Mouse (Mus musculus): ENCODE measurements at regions not wholly inside any gene's neighbourhood (a gene's known extent, or its start where the extent isn't known, plus 50 kb on each side); places are given as distances from the start of the nearest gene placed in this dataset.
A peak's percentile ranks its signal among the peaks of the same experiment; 100 is the strongest.

- H3K36me3 ChIP-seq (ENCODE audit: insufficient read depth, low read length), result no peaks in the 10 kb centered on the region
- WGBS, result 42% methylated on average over 5 of the region's 5 CpGs
- H3K4me2 ChIP-seq (replicated peaks; ENCODE audit: low read depth, low read length), result no peak overlapping the region
- no peak overlapping the region for H3K9ac ChIP-seq (replicated peaks; ENCODE audit: low read length)
- H3K4me1 ChIP-seq (ENCODE audit: insufficient read depth, low read length), result peaks cover 17% of the 10 kb centered on the region; the same call in 1 of the 2 replicates
- H3K4me3 ChIP-seq (ENCODE audit: low read length), result no peak overlapping the region
- H3K9me3 ChIP-seq (ENCODE audit: low read length), result no peaks in the 10 kb centered on the region
- no peak for ATAC-seq (ENCODE audit: low FRiP score, low TSS enrichment)
- H3K27ac ChIP-seq (ENCODE audit: low read length), result peak overlapping the region; percentile 10; the same call in 1 of the 2 replicates
- no peaks in the 10 kb centered on the region for H3K27me3 ChIP-seq (ENCODE audit: insufficient read depth, low read length)
These were observed 75.3 kb upstream of the Spdye4c start for GRCm38 (mm10) chr2:128515701-128516100.

DNA sequence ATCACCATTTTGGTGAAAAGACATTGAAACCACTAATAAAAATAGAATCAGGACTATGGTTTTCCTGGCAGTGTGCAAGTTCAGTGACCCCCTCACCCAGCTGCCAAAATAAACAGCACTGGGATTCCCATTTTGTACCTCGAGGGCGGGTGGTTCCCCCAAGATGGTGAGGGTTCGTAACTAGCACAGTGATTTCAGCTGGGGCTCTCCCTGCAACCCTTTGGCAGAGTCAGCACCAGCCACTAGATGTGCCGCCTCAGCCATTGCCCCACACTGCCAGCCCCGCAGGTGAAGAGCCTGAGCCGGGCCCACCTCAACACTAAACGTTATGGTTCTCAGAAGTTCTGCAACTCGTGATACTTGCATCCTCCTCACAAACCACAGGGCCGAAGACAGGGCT, 74.3 kb upstream of the Spdye4c start:
- Histone ChIP-seq H3K9ac (replicated peaks; ENCODE audit: low read length) (no peak overlapping the region), H3K4me3 (ENCODE audit: low read length) (no peak overlapping the region), H3K27ac (ENCODE audit: low read length) (no peak overlapping the region), H3K27me3 (ENCODE audit: insufficient read depth, low read length) (no peaks in the 10 kb centered on the region), H3K9me3 (ENCODE audit: low read length) (no peaks in the 10 kb centered on the region), H3K36me3 (ENCODE audit: insufficient read depth, low read length) (no peaks in the 10 kb centered on the region), H3K4me2 (replicated peaks; ENCODE audit: low read depth, low read length) (no peak overlapping the region), H3K4me1 (ENCODE audit: insufficient read depth, low read length) (peaks cover 17% of the 10 kb centered on the region; the same call in 1 of the 2 replicates)
- WGBS, result 77% methylated on average over 9 of the region's 9 CpGs
- no peak for ATAC-seq (ENCODE audit: low FRiP score, low TSS enrichment)

GRCm38 (mm10) chr2:128518142-128518541, 72.9 kb upstream of the Spdye4c start:
- H3K9ac ChIP-seq (replicated peaks; ENCODE audit: low read length), result no peak overlapping the region
- no peaks in the 10 kb centered on the region for H3K36me3 ChIP-seq (ENCODE audit: insufficient read depth, low read length)
- no peak for ATAC-seq (ENCODE audit: low FRiP score, low TSS enrichment)
- 86% methylated on average over 3 of the region's 3 CpGs for WGBS
- H3K9me3 ChIP-seq (ENCODE audit: low read length), result no peaks in the 10 kb centered on the region
- no peak overlapping the region for H3K4me3 ChIP-seq (ENCODE audit: low read length)
- H3K4me2 ChIP-seq (replicated peaks; ENCODE audit: low read depth, low read length), result no peak overlapping the region
- no peak overlapping the region for H3K27ac ChIP-seq (ENCODE audit: low read length)
- no peaks in the 10 kb centered on the region for H3K27me3 ChIP-seq (ENCODE audit: insufficient read depth, low read length)
- H3K4me1 ChIP-seq (ENCODE audit: insufficient read depth, low read length), result peaks cover 15% of the 10 kb centered on the region; the same call in 1 of the 2 replicates

DNA sequence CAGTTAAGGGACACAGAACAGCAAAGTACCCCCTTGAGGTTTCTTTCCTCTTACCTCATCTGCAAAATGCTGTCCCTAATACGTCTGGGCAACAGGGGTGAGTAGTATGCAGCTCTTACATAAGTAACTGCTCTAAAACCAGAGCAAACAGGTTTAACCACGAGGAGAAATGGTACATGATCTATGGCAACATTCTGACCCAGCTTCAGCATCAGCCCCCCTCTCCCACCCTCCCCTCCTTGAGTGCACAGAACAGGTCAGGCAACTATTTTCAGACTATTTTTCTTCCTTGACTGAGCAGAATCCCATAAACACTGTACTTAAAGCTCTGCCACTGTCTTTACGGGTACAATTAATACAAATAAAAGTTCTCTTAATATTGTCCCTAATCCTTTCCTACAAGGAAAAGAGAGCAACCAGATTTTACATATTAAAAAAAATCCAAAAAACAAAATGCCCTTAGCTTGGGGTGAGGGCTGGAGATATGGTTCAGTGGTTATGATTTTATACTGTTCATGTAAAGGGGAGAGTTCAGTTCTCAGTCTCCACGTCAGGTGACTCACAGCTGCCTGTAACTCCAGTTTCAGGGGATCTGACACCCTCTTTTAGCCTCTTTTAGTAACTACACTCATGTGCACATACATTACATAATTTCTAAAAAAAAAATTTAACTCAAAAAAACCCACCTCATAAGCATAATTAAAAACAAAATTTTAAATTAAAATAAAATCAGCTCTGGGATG, 69.1 kb upstream of the Spdye4c start:
- Histone ChIP-seq H3K4me1 (ENCODE audit: insufficient read depth, low read length) (peaks cover 3% of the 10 kb centered on the region; the same call in 1 of the 2 replicates), H3K9ac (replicated peaks; ENCODE audit: low read length) (no peak overlapping the region), H3K27ac (ENCODE audit: low read length) (peak overlapping the region; percentile 36; the same call in 1 of the 2 replicates), H3K36me3 (ENCODE audit: insufficient read depth, low read length) (no peaks in the 10 kb centered on the region), H3K4me3 (ENCODE audit: low read length) (no peak overlapping the region), H3K27me3 (ENCODE audit: insufficient read depth, low read length) (no peaks in the 10 kb centered on the region), H3K9me3 (ENCODE audit: low read length) (no peaks in the 10 kb centered on the region), H3K4me2 (replicated peaks; ENCODE audit: low read depth, low read length) (no peak overlapping the region)
- WGBS, result 23% methylated on average over 4 of the region's 4 CpGs
- ATAC-seq (ENCODE audit: low FRiP score, low TSS enrichment), result peak; percentile 84

- H3K4me3 ChIP-seq (ENCODE audit: low read length), result no peak overlapping the region
- no peak overlapping the region for H3K27ac ChIP-seq (ENCODE audit: low read length)
- ATAC-seq (ENCODE audit: low FRiP score, low TSS enrichment), result no peak
- peaks cover 3% of the 10 kb centered on the region; the same call in 1 of the 2 replicates for H3K4me1 ChIP-seq (ENCODE audit: insufficient read depth, low read length)
- no peaks in the 10 kb centered on the region for H3K36me3 ChIP-seq (ENCODE audit: insufficient read depth, low read length)
- no peaks in the 10 kb centered on the region for H3K9me3 ChIP-seq (ENCODE audit: low read length)
- H3K9ac ChIP-seq (replicated peaks; ENCODE audit: low read length), result no peak overlapping the region
- 76% methylated on average over 4 of the region's 4 CpGs for WGBS
- no peak overlapping the region for H3K4me2 ChIP-seq (replicated peaks; ENCODE audit: low read depth, low read length)
- H3K27me3 ChIP-seq (ENCODE audit: insufficient read depth, low read length), result no peaks in the 10 kb centered on the region
These were observed 67.4 kb upstream of the Spdye4c start for GRCm38 (mm10) chr2:128523425-128524108.

GRCm38 (mm10) chr2:128526100-128526499, 64.9 kb upstream of the Spdye4c start:
- Histone ChIP-seq H3K9ac (replicated peaks; ENCODE audit: low read length) (no peak overlapping the region), H3K36me3 (ENCODE audit: insufficient read depth, low read length) (no peaks in the 10 kb centered on the region), H3K27ac (ENCODE audit: low read length) (no peak overlapping the region), H3K27me3 (ENCODE audit: insufficient read depth, low read length) (no peaks in the 10 kb centered on the region), H3K4me3 (ENCODE audit: low read length) (no peak overlapping the region), H3K4me2 (replicated peaks; ENCODE audit: low read depth, low read length) (no peak overlapping the region), H3K4me1 (ENCODE audit: insufficient read depth, low read length) (peaks cover 3% of the 10 kb centered on the region; the same call in 1 of the 2 replicates), H3K9me3 (ENCODE audit: low read length) (no peaks in the 10 kb centered on the region)
- no peak for ATAC-seq (ENCODE audit: low FRiP score, low TSS enrichment)
- WGBS, result 65% methylated on average over 2 of the region's 2 CpGs

DNA sequence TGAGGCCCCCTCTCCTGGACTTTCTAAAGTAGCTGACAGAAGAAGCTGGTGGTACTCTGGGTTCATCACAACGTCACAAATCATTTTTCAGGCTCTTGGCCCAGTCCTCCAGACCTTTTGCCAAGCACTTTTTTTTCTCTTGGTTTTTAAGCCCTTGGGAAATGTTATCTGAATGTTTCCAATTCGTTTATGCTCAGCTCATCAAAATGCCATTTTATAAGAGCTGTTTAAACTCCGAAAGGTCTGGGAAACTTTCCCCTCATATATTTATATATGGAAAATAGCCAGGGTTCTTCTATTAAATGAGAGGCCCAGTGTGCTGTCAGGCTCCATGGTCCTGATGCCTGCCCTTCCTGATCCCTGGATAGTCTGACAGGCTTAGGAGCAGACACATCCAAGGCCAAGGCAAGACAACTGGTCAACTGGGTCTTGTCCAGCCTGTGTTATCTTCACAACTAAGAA, 64.1 kb upstream of the Spdye4c start:
- Histone ChIP-seq H3K36me3 (ENCODE audit: insufficient read depth, low read length) (no peaks in the 10 kb centered on the region), H3K27me3 (ENCODE audit: insufficient read depth, low read length) (no peaks in the 10 kb centered on the region), H3K9me3 (ENCODE audit: low read length) (no peaks in the 10 kb centered on the region), H3K4me1 (ENCODE audit: insufficient read depth, low read length) (peaks cover 3% of the 10 kb centered on the region; the same call in 1 of the 2 replicates), H3K4me3 (ENCODE audit: low read length) (no peak overlapping the region), H3K4me2 (replicated peaks; ENCODE audit: low read depth, low read length) (no peak overlapping the region), H3K9ac (replicated peaks; ENCODE audit: low read length) (no peak overlapping the region), H3K27ac (ENCODE audit: low read length) (peak overlapping the region; percentile 9; the same call in 1 of the 2 replicates)
- no peak for ATAC-seq (ENCODE audit: low FRiP score, low TSS enrichment)
- 58% methylated on average over 3 of the region's 3 CpGs for WGBS

- no peaks in the 10 kb centered on the region for H3K4me1 ChIP-seq (ENCODE audit: insufficient read depth, low read length)
- 83% methylated on average over 3 of the region's 3 CpGs for WGBS
- H3K9ac ChIP-seq (replicated peaks; ENCODE audit: low read length), result no peak overlapping the region
- no peak for ATAC-seq (ENCODE audit: low FRiP score, low TSS enrichment)
- H3K36me3 ChIP-seq (ENCODE audit: insufficient read depth, low read length), result no peaks in the 10 kb centered on the region
- H3K27me3 ChIP-seq (ENCODE audit: insufficient read depth, low read length), result no peaks in the 10 kb centered on the region
- no peak overlapping the region for H3K4me2 ChIP-seq (replicated peaks; ENCODE audit: low read depth, low read length)
- no peak overlapping the region for H3K27ac ChIP-seq (ENCODE audit: low read length)
- peaks cover 5% of the 10 kb centered on the region; the same call in 1 of the 2 replicates for H3K9me3 ChIP-seq (ENCODE audit: low read length)
- no peak overlapping the region for H3K4me3 ChIP-seq (ENCODE audit: low read length)
These were observed 54.7 kb upstream of the Spdye4c start for GRCm38 (mm10) chr2:128536294-128536693.

DNA sequence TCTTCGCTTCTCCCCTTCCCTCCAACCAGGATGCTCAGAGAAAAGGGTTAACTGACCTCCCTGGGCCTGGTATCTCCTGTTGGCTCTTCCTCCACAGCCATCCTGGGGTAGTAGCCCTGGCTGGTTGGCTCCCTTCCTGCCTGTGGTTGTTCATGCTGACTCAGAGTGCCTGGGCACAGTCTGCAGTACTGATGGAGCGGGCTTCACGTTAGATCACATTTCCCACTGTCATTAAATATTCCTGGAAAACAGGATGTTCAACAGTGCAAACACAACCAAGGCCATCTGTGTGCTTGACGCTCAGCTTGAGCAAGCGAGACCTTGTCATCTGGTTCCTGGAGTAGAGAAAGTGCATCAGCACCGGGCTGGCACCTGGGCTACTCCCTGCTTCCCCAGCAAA, 53.6 kb upstream of the Spdye4c start:
- no peak overlapping the region for H3K4me3 ChIP-seq (ENCODE audit: low read length)
- no peak for ATAC-seq (ENCODE audit: low FRiP score, low TSS enrichment)
- no peak overlapping the region for H3K9ac ChIP-seq (replicated peaks; ENCODE audit: low read length)
- no peak overlapping the region for H3K4me2 ChIP-seq (replicated peaks; ENCODE audit: low read depth, low read length)
- no peaks in the 10 kb centered on the region for H3K4me1 ChIP-seq (ENCODE audit: insufficient read depth, low read length)
- H3K36me3 ChIP-seq (ENCODE audit: insufficient read depth, low read length), result no peaks in the 10 kb centered on the region
- H3K27ac ChIP-seq (ENCODE audit: low read length), result no peak overlapping the region
- no peaks in the 10 kb centered on the region for H3K27me3 ChIP-seq (ENCODE audit: insufficient read depth, low read length)
- 60% methylated on average over 6 of the region's 6 CpGs for WGBS
- H3K9me3 ChIP-seq (ENCODE audit: low read length), result peaks cover 5% of the 10 kb centered on the region; the same call in 1 of the 2 replicates

GRCm38 (mm10) chr2:128538736-128539135, 52.3 kb upstream of the Spdye4c start:
- WGBS, result 89% methylated on average over 8 of the region's 8 CpGs
- Histone ChIP-seq H3K27ac (ENCODE audit: low read length) (no peak overlapping the region), H3K4me1 (ENCODE audit: insufficient read depth, low read length) (no peaks in the 10 kb centered on the region), H3K36me3 (ENCODE audit: insufficient read depth, low read length) (no peaks in the 10 kb centered on the region), H3K9ac (replicated peaks; ENCODE audit: low read length) (no peak overlapping the region), H3K4me2 (replicated peaks; ENCODE audit: low read depth, low read length) (no peak overlapping the region), H3K4me3 (ENCODE audit: low read length) (no peak overlapping the region), H3K27me3 (ENCODE audit: insufficient read depth, low read length) (no peaks in the 10 kb centered on the region), H3K9me3 (ENCODE audit: low read length) (peaks cover 5% of the 10 kb centered on the region; the same call in 1 of the 2 replicates)
- ATAC-seq (ENCODE audit: low FRiP score, low TSS enrichment), result no peak
